In the genomic region with DNA sequence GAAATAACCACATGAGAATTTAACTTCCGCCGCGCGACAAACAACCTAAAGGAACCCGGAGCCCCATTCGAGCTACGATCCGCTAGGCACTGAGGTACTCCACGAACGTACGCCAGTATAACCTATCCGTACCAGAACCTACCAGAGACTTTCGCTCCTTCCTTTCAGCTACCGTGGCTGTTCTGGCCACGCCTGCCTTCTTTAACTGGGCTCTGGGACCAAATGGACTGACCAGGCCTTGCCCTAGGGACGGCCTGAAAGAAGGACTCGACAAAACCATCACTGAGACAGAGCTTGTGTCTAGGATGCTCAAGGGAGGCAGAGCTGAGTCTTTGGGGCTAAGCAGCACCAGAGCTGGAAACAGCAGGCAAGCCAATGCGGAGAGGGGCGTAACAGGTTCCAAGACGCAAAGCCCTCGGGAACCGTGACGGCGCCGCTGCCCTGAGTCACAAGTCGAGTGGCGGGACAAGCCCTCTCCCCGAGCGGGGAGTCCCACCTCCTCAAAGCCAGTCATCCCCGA, we compare ENCODE assay signal across 8 mouse cellular contexts. TPM values are rescaled to one million over a fixed set of nuclear protein-coding genes. Genes with fewer than 3 reads are reported as not detected.
A peak's percentile ranks its signal among the peaks of the same experiment; 100 is the strongest.
DNase-seq lines count a peak whose midpoint lies in the region; ATAC-seq and TF ChIP-seq lines count a peak whose summit lies in the region.

No protein-coding gene starts in this region.

- peak overlapping the region; percentile 69 for H3K9ac ChIP-seq in heart, embryonic 12.5 days
- H3K9ac ChIP-seq in midbrain, embryonic 12.5 days (replicated peaks), result peak overlapping the region; percentile 70

- TF ChIP-seq CTCF in cortical plate, adult 2 months (IDR thresholded peaks at IDR 0.05; ENCODE audit: extremely low read depth, insufficient read depth, low read length), result no peak

- peak; percentile 53 for ATAC-seq in heart, embryonic 12.5 days (ENCODE audit: insufficient number of reproducible peaks, low FRiP score)
- no peak; the same call in 1 of the 2 replicates for ATAC-seq in midbrain, embryonic 12.5 days (ENCODE audit: low FRiP score, low read depth)

- under 1% methylated on average over 30 of the region's 30 CpGs for WGBS in heart, embryonic 12.5 days
- WGBS in midbrain, embryonic 12.5 days, result under 1% methylated on average over 30 of the region's 30 CpGs

- H3K36me3 ChIP-seq in heart, embryonic 12.5 days, result no peaks in the 10 kb centered on the region
- H3K36me3 ChIP-seq in midbrain, embryonic 12.5 days, result no peaks in the 10 kb centered on the region

- peak overlapping the region; percentile 60 for H3K4me3 ChIP-seq in heart, embryonic 12.5 days
- H3K4me3 ChIP-seq in cortical plate, adult 2 months (ENCODE audit: insufficient read depth, low read length), result peak overlapping the region; percentile 80
- H3K4me3 ChIP-seq in midbrain, embryonic 12.5 days, result peak overlapping the region; percentile 67

- peaks cover 27% of the 10 kb centered on the region for H3K27me3 ChIP-seq in heart, embryonic 12.5 days (replicated peaks)
- peaks cover 35% of the 10 kb centered on the region for H3K27me3 ChIP-seq in midbrain, embryonic 12.5 days

- no peak for TF ChIP-seq POLR2A in cortical plate, adult 2 months (IDR thresholded peaks at IDR 0.05; ENCODE audit: extremely low read depth, insufficient read depth, low read length)

- no peaks in the 10 kb centered on the region for H3K9me3 ChIP-seq in heart, embryonic 12.5 days (replicated peaks)
- no peaks in the 10 kb centered on the region for H3K9me3 ChIP-seq in midbrain, embryonic 12.5 days

- intact Hi-C loops in heart, postnatal 10 days (cut with DNase I), result loop anchor here (5.0 kb wide), 1 partner anchor 314 kb away; no protein-coding TSS in a partner anchor
- intact Hi-C loops in gastrocnemius, postnatal 14 days (cut with DNase I; ENCODE audit: low total_unique reads), result no loop called here

- H3K4me1 ChIP-seq in heart, embryonic 12.5 days (replicated peaks), result peaks cover 27% of the 10 kb centered on the region
- H3K4me1 ChIP-seq in cortical plate, adult 2 months (ENCODE audit: control insufficient read depth, insufficient read depth, low read length), result peaks cover 3% of the 10 kb centered on the region; the same call in 1 of the 2 replicates
- peaks cover 22% of the 10 kb centered on the region for H3K4me1 ChIP-seq in midbrain, embryonic 12.5 days

- DNase-seq in heart, postnatal 10 days, result no peak
- peak; percentile 80 for DNase-seq in CD4-positive helper T cell, adult 2 months (ENCODE audit: low read depth, low spot score)
- DNase-seq in induced T-regulatory cell, adult 2 months (ENCODE audit: low read depth), result peak; percentile 88
- no peak for DNase-seq in gastrocnemius, postnatal 14 days
- no peak for DNase-seq in testis, postnatal 10 days (ENCODE audit: low spot score)

- H3K4me2 ChIP-seq in heart, embryonic 12.5 days, result peak overlapping the region; percentile 86
- H3K4me2 ChIP-seq in midbrain, embryonic 12.5 days (replicated peaks), result peak overlapping the region; percentile 85

- H3K27ac ChIP-seq in heart, embryonic 12.5 days (ENCODE audit: poor library complexity, severe bottlenecking), result peak overlapping the region; percentile 77
- H3K27ac ChIP-seq in cortical plate, adult 2 months (ENCODE audit: insufficient read depth, low read length), result peak overlapping the region; percentile 83
- peak overlapping the region; percentile 43; the same call in 1 of the 2 replicates for H3K27ac ChIP-seq in midbrain, embryonic 12.5 days (replicated peaks)

RNA-seq across cellular contexts. Expression of a gene that starts 0.6 kb away (rescaled TPM):
- polyA plus RNA-seq in heart, embryonic 12.5 days (2016; fragmentation: Nextera tagmentation; extraction: Ambion mirVana), result 22.6 and 23.8 TPM in 2 replicates
- total RNA-seq in heart, postnatal 10 days (2021), result 10 to 100 TPM; 11.4 to 13.7 TPM
- polyA plus RNA-seq in cortical plate, adult 2 months (2012; rRNA removed), result 65.1 and 74.5 TPM in 2 replicates
- 18.5 and 19.3 TPM in 2 replicates for polyA plus RNA-seq in midbrain, embryonic 12.5 days (2016; fragmentation: Nextera tagmentation; extraction: Ambion mirVana)
- total RNA-seq in gastrocnemius, postnatal 14 days (2021), result 1 to 10 TPM; 5.7 to 7.3 TPM

RNA-seq across cellular contexts. Expression of a gene that starts 15.5 kb away (rescaled TPM):
- 22.9 and 28.6 TPM in 2 replicates for polyA plus RNA-seq in heart, embryonic 12.5 days (2016; fragmentation: Nextera tagmentation; extraction: Ambion mirVana)
- total RNA-seq in heart, postnatal 10 days (2021), result 10 to 100 TPM; 22.1 to 32.3 TPM
- 94.2 and 95.5 TPM in 2 replicates for polyA plus RNA-seq in cortical plate, adult 2 months (2012; rRNA removed)
- 5.2 and 6.4 TPM in 2 replicates for polyA plus RNA-seq in midbrain, embryonic 12.5 days (2016; fragmentation: Nextera tagmentation; extraction: Ambion mirVana)
- 10 to 100 TPM; 19.1 to 19.9 TPM for total RNA-seq in gastrocnemius, postnatal 14 days (2021)

RNA-seq across cellular contexts. Expression of a gene that starts 46.4 kb away (rescaled TPM):
- 19.9 and 22.5 TPM in 2 replicates for polyA plus RNA-seq in heart, embryonic 12.5 days (2016; fragmentation: Nextera tagmentation; extraction: Ambion mirVana)
- 10 to 100 TPM; 49.4 to 50.7 TPM for total RNA-seq in heart, postnatal 10 days (2021)
- polyA plus RNA-seq in cortical plate, adult 2 months (2012; rRNA removed), result 16.3 and 19.1 TPM in 2 replicates
- polyA plus RNA-seq in midbrain, embryonic 12.5 days (2016; fragmentation: Nextera tagmentation; extraction: Ambion mirVana), result 13.3 and 15.0 TPM in 2 replicates
- 10 to 100 TPM; 19.5 to 21.0 TPM for total RNA-seq in gastrocnemius, postnatal 14 days (2021)

Comparison
In these comparisons a context has a peak if more than half of its experiments do, and no peak if none do; other contexts are left out.
1. DNase-seq: peak in CD4-positive helper T cell, adult 2 months (single experiment) and induced T-regulatory cell, adult 2 months (single experiment); none in heart, postnatal 10 days (0 of 2), gastrocnemius, postnatal 14 days (single experiment) and testis, postnatal 10 days (single experiment).
2. Peak in every context shown above with its lines, with median percentiles within 50 percentile points of each other: H3K27ac ChIP-seq and H3K4me3 ChIP-seq.